Mouse (Mus musculus) forebrain, embryonic 15.5 days (tissue): ENCODE results near the gene Abcc2. TPM values are rescaled to one million over a fixed set of nuclear protein-coding genes. Genes with fewer than 3 reads are reported as not detected.

ENCODE experiments used
- ATAC-seq: fragments of 200-750 bp; cut with Nextera tagmentation; replicated peaks from 2 replicates; pipeline ENCODE4 v1.8.0; 2017; ENCODE audit warnings: mild to moderate bottlenecking, moderate TSS enrichment, moderate library complexity
- H3K27ac ChIP-seq: fragments of 300-500 bp; sonication (generic); replicated peaks from 2 replicates; pipeline ENCODE4 v1.5.1; 2015; ENCODE audit warnings: mild to moderate bottlenecking, inconsistent platforms
- H3K27me3 ChIP-seq: fragments of 300-500 bp; sonication (generic); 2 replicates; pipeline ENCODE4 v1.6.1; 2015; ENCODE audit warnings: inconsistent platforms
- H3K36me3 ChIP-seq: fragments of 300-500 bp; sonication (generic); 2 replicates; pipeline ENCODE4 v1.6.1; 2015; ENCODE audit warnings: mild to moderate bottlenecking, inconsistent platforms
- H3K4me1 ChIP-seq: fragments of 300-500 bp; sonication (generic); 2 replicates; pipeline ENCODE4 v1.6.1; 2015; ENCODE audit warnings: inconsistent platforms
- H3K4me2 ChIP-seq: fragments of 300-500 bp; sonication (generic); replicated peaks from 2 replicates; pipeline ENCODE4 v1.6.1; 2015; ENCODE audit warnings: mild to moderate bottlenecking, inconsistent platforms
- H3K4me3 ChIP-seq: fragments of 300-500 bp; sonication (generic); 2 replicates; pipeline ENCODE4 v1.5.1; 2015; ENCODE audit warnings: mild to moderate bottlenecking, inconsistent platforms
- H3K9ac ChIP-seq: fragments of 300-500 bp; sonication (generic); replicated peaks from 2 replicates; pipeline ENCODE4 v1.6.1; 2015; ENCODE audit warnings: mild to moderate bottlenecking, inconsistent platforms
- H3K9me3 ChIP-seq: fragments of 300-500 bp; sonication (generic); 2 replicates; pipeline ENCODE4 v1.6.1; 2016; ENCODE audit warnings: inconsistent platforms
- WGBS: fragments of 180-500 bp; shearing (Covaris S2); methylation state at CpG from one replicate; pipeline ENCODE4 v1.1.7; 2015; ENCODE audit warnings: mixed read lengths; 5-methylcytosine and 5-hydroxymethylcytosine counted together
- polyA plus RNA-seq: library from polyadenylated mRNA; unstranded; fragments of >200 nt; fragmentation: Nextera tagmentation; extraction: Ambion mirVana; gene quantifications from 2 replicates; pipeline ENCODE4 v1.2.1, GENCODE M21; 2015

Gene Abcc2
- polyA plus RNA-seq, 1 experiment from 2014 or later = not detected

GRCm38 (mm10) chr19:43887725-43888124, 105.7 kb downstream of the Abcc2 start:
- 65% methylated on average over 2 of the region's 2 CpGs for WGBS
- Histone ChIP-seq H3K4me3 (no peak overlapping the region), H3K27ac (no peak overlapping the region), H3K27me3 (no peaks in the 10 kb centered on the region), H3K36me3 (no peaks in the 10 kb centered on the region), H3K4me2 (no peak overlapping the region), H3K4me1 (peaks cover 4% of the 10 kb centered on the region; the same call in 1 of the 2 replicates), H3K9ac (no peak overlapping the region), H3K9me3 (no peaks in the 10 kb centered on the region)
- no peak for ATAC-seq

Other genes starting within 250 kb of the Abcc2 start
- gene Nkx2-3, start 169.9 kb upstream of the Abcc2 start, polyA plus RNA-seq = 3.6 and 4.5 TPM in 2 replicates
- gene Slc25a28, start 107.3 kb upstream of the Abcc2 start, polyA plus RNA-seq = 17.8 and 18.7 TPM in 2 replicates
- gene Entpd7, start 92.5 kb upstream of the Abcc2 start, polyA plus RNA-seq = 8.2 and 8.9 TPM in 2 replicates
- 7.5 and 7.8 TPM in 2 replicates for gene Cutc, start 29.2 kb upstream of the Abcc2 start, polyA plus RNA-seq
- 9.7 and 13.0 TPM in 2 replicates for gene Cox15, start 29.2 kb upstream of the Abcc2 start, polyA plus RNA-seq
- gene Dnmbp, start 158.0 kb downstream of the Abcc2 start, polyA plus RNA-seq = 8.1 and 8.7 TPM in 2 replicates
- 0.36 and 0.38 TPM in 2 replicates for gene Cpn1, start 204.4 kb downstream of the Abcc2 start, polyA plus RNA-seq
- 0.11 TPM in 1 of 2 replicates, not detected in the other for gene Cyp2c23, start 247.0 kb downstream of the Abcc2 start, polyA plus RNA-seq